Mouse (Mus musculus) heart, embryonic 14.5 days (tissue): Measurements from ENCODE around the gene Bbip1. TPM values are rescaled to one million over a fixed set of nuclear protein-coding genes. Genes with fewer than 3 reads are reported as not detected.

Source experiments
- polyA plus RNA-seq: library from polyadenylated mRNA; unstranded; fragments of >200 nt; fragmentation: Nextera tagmentation; extraction: Ambion mirVana; gene quantifications from 2 replicates; pipeline ENCODE4 v1.2.1, GENCODE M21; 2014

Bbip1 gene
- polyA plus RNA-seq, 1 experiment from 2014 or later, result 73.4 TPM

Other genes with a start within 250 kb of the Bbip1 start
- 39.6 and 45.6 TPM in 2 replicates for gene Pdcd4, start 52.4 kb downstream of the Bbip1 start, polyA plus RNA-seq
- 40.8 and 41.8 TPM in 2 replicates for gene Shoc2, start 321 bp downstream of the Bbip1 start, polyA plus RNA-seq
- not detected in 2 replicates for gene Adra2a, start 99.5 kb upstream of the Bbip1 start, polyA plus RNA-seq